Comparison of ENCODE assay signal across 8 mouse cellular contexts in the genomic region with DNA sequence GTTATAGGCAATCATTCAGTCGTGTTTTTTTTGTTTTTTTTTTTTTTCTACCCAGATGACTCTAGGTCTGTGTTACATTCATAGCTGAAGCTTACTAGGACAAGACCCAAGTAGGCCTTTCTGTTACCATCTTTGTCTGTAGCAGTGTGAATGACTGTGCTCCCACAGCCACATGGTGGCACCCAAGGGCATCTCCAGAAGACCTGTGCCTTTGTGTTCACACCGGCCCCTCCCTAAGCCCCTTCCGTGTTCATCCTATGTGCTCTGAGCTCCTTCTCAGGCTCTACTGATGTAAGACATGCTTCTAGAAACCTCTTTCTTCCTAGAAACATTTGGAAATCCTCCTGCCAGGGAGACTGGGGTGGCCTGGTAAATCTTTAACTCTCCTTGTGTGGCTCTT. TPM values are rescaled to one million over a fixed set of nuclear protein-coding genes. Genes with fewer than 3 reads are reported as not detected.
A peak's percentile ranks its signal among the peaks of the same experiment; 100 is the strongest.
DNase-seq lines count a peak whose midpoint lies in the region; ATAC-seq and TF ChIP-seq lines count a peak whose summit lies in the region.

A gene (plus strand): TSS at position 240 of the 400 bp plus-strand sequence.

- H3K4me2 ChIP-seq in lung, embryonic 16.5 days (ENCODE audit: low read depth, low read length): peak within 1 kb of the TSS; percentile 31
- 0 out of 2 replicates have a peak within 1 kb of the TSS, but pooled peaks have one; percentile 3 for H3K4me2 ChIP-seq in stomach, embryonic 16.5 days (ENCODE audit: low read depth, low read length)

- H3K27me3 ChIP-seq in lung, embryonic 16.5 days (ENCODE audit: control insufficient read depth, insufficient read depth, low read depth, low read length): no peaks in the 10 kb centered on the region; the same call in 1 of the 2 replicates
- H3K27me3 ChIP-seq in stomach, embryonic 16.5 days (ENCODE audit: control insufficient read depth, insufficient read depth, low read length): no peaks in the 10 kb centered on the region

- no peaks in the 10 kb centered on the region for H3K4me1 ChIP-seq in lung, embryonic 16.5 days (replicated peaks; ENCODE audit: control insufficient read depth, insufficient read depth, low read length)
- H3K4me1 ChIP-seq in stomach, embryonic 16.5 days (ENCODE audit: control insufficient read depth, insufficient read depth, low read length): no peaks in the 10 kb centered on the region

- ATAC-seq in common myeloid progenitor, adult 5-6 weeks (replicated peaks; ENCODE audit: low read depth, poor library complexity, severe bottlenecking): peak; percentile 92
- ATAC-seq in inflammation-experienced regulatory T-cells, adult 6 months: peak; percentile 87
- peak; percentile 73; the same call in 1 of the 2 replicates for ATAC-seq in lung, embryonic 16.5 days (ENCODE audit: low read depth)
- ATAC-seq in stomach, embryonic 16.5 days (ENCODE audit: insufficient read depth, low FRiP score): no peak; the same call in 1 of the 2 replicates

- no peak within 1 kb of the TSS for H3K27ac ChIP-seq in left cerebral cortex, adult 2 months
- no peak within 1 kb of the TSS for H3K27ac ChIP-seq in lung, embryonic 16.5 days (ENCODE audit: low read length)
- no peak within 1 kb of the TSS for H3K27ac ChIP-seq in stomach, embryonic 16.5 days (ENCODE audit: low read length)

- no peaks in the 10 kb centered on the region for H3K36me3 ChIP-seq in lung, embryonic 16.5 days (ENCODE audit: control insufficient read depth, insufficient read depth, low read length)
- H3K36me3 ChIP-seq in stomach, embryonic 16.5 days (ENCODE audit: control insufficient read depth, insufficient read depth, low read length): no peaks in the 10 kb centered on the region

- intact Hi-C loops in left cerebral cortex, adult 2 months (cut with DNase I): no loop called here

- H3K4me3 ChIP-seq in left cerebral cortex, adult 2 months: no peak within 1 kb of the TSS
- peak within 1 kb of the TSS; percentile 25 for H3K4me3 ChIP-seq in lung, embryonic 16.5 days (ENCODE audit: low read length)
- H3K4me3 ChIP-seq in stomach, embryonic 16.5 days (replicated peaks; ENCODE audit: low read length): no peak within 1 kb of the TSS

- H3K9me3 ChIP-seq in lung, embryonic 16.5 days (ENCODE audit: control insufficient read depth, low read length): no peaks in the 10 kb centered on the region
- no peaks in the 10 kb centered on the region for H3K9me3 ChIP-seq in stomach, embryonic 16.5 days (replicated peaks; ENCODE audit: control insufficient read depth, low read length)

- TF ChIP-seq CTCF in left cerebral cortex, adult 2 months (IDR thresholded peaks at IDR 0.05): peak; percentile 48

- 0 out of 2 replicates have a peak within 1 kb of the TSS, but pooled peaks have one; percentile 16 for H3K9ac ChIP-seq in lung, embryonic 16.5 days (ENCODE audit: low read length)
- no peak within 1 kb of the TSS for H3K9ac ChIP-seq in stomach, embryonic 16.5 days (ENCODE audit: low read length)

- 35% methylated on average over 3 of the region's 3 CpGs for WGBS in lung, embryonic 16.5 days
- WGBS in stomach, embryonic 16.5 days: 40% methylated on average over 3 of the region's 3 CpGs

- DNase-seq in left cerebral cortex, adult 2 months (ENCODE audit: extremely low spot score in 1 of 2, low spot score in 2 of 2): peak in 1 of 2 experiments; percentile 22
- DNase-seq in left cerebral cortex, adult 8-10 months (ENCODE audit: low spot score in 2 of 2): no peak
- no peak for DNase-seq in cerebellum, adult 8-10 months
- no peak for DNase-seq in right cerebral cortex, postnatal 25 days

RNA-seq across cellular contexts. Expression of the gene that starts here (rescaled TPM):
- under 1 TPM; 0.77 to 0.81 TPM for total RNA-seq in left cerebral cortex, adult 2 months (2021)
- total RNA-seq in left cerebral cortex, adult 8-10 months (2022): 1 to 10 TPM in 1 of 4 experiments, under 1 TPM in 3; 0.77 to 1.0 (median 0.83) TPM
- total RNA-seq in common myeloid progenitor, adult 5-6 weeks (2017): 3.7 TPM in 2 replicates
- 100 to 1,000 TPM; 134 to 165 (median 146) TPM for polyA plus RNA-seq in inflammation-experienced regulatory T-cells, adult 6 months (2017; shearing (Covaris generic))
- polyA plus RNA-seq in lung, embryonic 16.5 days (2015; fragmentation: Nextera tagmentation; extraction: Ambion mirVana): 5.9 and 6.1 TPM in 2 replicates
- 1.6 and 1.8 TPM in 2 replicates for polyA plus RNA-seq in stomach, embryonic 16.5 days (2015; fragmentation: Nextera tagmentation; extraction: Ambion mirVana)

Comparison
In these comparisons a context has a peak if more than half of its experiments do, and no peak if none do; other contexts are left out.
1. RNA of the gene that starts here (polyA plus RNA-seq): 134 to 165 TPM in inflammation-experienced regulatory T-cells, adult 6 months; 5.9 to 6.1 TPM in lung, embryonic 16.5 days and 1.6 to 1.8 TPM in stomach, embryonic 16.5 days; every median in the first group is over 10 times any median in the second.